8 mouse cellular contexts compared by ENCODE assay signal in the genomic region with DNA sequence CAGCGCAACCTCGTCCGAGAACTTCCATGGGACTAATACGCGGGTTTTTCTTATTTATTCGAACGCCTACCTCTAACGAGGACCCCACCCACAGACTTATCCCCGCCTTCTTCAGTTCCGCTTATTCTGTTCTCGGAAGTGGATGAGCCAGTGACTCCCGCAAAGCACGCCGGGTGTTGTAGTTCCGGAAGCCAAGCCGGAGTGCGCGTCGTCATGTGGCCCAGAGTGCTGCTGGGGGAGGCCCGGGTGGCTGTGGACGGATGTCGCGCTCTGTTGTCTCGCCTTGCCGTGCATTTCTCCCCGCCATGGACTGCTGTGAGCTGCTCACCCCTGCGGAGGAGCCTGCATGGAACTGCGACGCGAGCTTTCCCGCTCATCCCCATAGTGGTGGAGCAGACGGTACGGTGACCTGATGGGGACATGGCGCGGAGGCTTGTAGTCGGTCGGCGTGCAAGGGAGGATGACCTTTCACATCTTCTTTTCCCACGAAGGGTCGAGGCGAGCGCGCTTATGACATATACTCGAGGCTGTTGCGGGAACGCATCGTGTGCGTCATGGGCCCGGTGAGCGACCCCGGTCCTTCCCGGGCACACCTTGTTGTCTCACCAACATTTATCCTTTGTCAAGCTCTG. TPM values are rescaled to one million over a fixed set of nuclear protein-coding genes. Genes with fewer than 3 reads are reported as not detected.
A peak's percentile ranks its signal among the peaks of the same experiment; 100 is the strongest.
DNase-seq lines count a peak whose midpoint lies in the region; ATAC-seq and TF ChIP-seq lines count a peak whose summit lies in the region.

A gene (plus strand): TSS at position 191 of the 632 bp plus-strand sequence.

- no peaks in the 10 kb centered on the region for H3K27me3 ChIP-seq in forebrain, embryonic 15.5 days

- peak within 1 kb of the TSS; percentile 83 to 87 for H3K4me3 ChIP-seq in ES-E14 (ENCODE audit: insufficient read depth in 1 of 2, low read depth in 1 of 2, low read length in 2 of 2, poor library complexity in 1 of 2, severe bottlenecking in 1 of 2)
- peak within 1 kb of the TSS; percentile 93 for H3K4me3 ChIP-seq in forebrain, embryonic 15.5 days
- peak within 1 kb of the TSS; percentile 100 for H3K4me3 ChIP-seq in lung, adult 2 months (replicated peaks; ENCODE audit: extremely low read depth, low read depth, low read length)

- peak; percentile 93 for DNase-seq in ES-E14 (ENCODE audit: low read depth, low spot score)
- peak; percentile 93 for DNase-seq in cerebellum, adult 11-12 months
- peak; percentile 93 for DNase-seq in heart, postnatal 25 days (ENCODE audit: low spot score)
- peak; percentile 95 to 98 for DNase-seq in layer of hippocampus, adult 18-20 months (ENCODE audit: low spot score in 2 of 2)
- DNase-seq in lung, adult 2 months = peak; percentile 93
- DNase-seq in thymus, adult 18-20 months = peak; percentile 94 to 95

- H3K27ac ChIP-seq in ES-E14 (ENCODE audit: insufficient read depth, low read depth, low read length, poor library complexity, severe bottlenecking) = peak within 1 kb of the TSS; percentile 75
- peak within 1 kb of the TSS; percentile 90 for H3K27ac ChIP-seq in forebrain, embryonic 15.5 days (replicated peaks)

- TF ChIP-seq CTCF in lung, adult 2 months (IDR thresholded peaks at IDR 0.05; ENCODE audit: insufficient read depth, low read length) = no peak

- in situ Hi-C loops in ES-E14 (cut with MboI; ENCODE audit: low sequenced_read_pairs in 2 of 2, unreplicated experiment in 2 of 2) = no loop called here

- peak; percentile 98 for ATAC-seq in forebrain, embryonic 15.5 days (replicated peaks)
- peak; percentile 99 for ATAC-seq in neutrophil, adult 5-6 weeks (ENCODE audit: extremely low read depth, insufficient number of reproducible peaks, low FRiP score, poor library complexity, severe bottlenecking)

- H3K4me2 ChIP-seq in forebrain, embryonic 15.5 days (replicated peaks) = peak within 1 kb of the TSS; percentile 79

- H3K9me3 ChIP-seq in ES-E14 (ENCODE audit: control insufficient read depth, insufficient read depth, low read depth, low read length) = no peaks in the 10 kb centered on the region
- H3K9me3 ChIP-seq in forebrain, embryonic 15.5 days = no peaks in the 10 kb centered on the region

- TF ChIP-seq POLR2A in lung, adult 2 months (IDR thresholded peaks at IDR 0.05; ENCODE audit: borderline replicate concordance, extremely low read depth, low read depth, low read length) = peak; percentile 96

- peaks cover 32% of the 10 kb centered on the region for H3K36me3 ChIP-seq in ES-E14 (ENCODE audit: control insufficient read depth, insufficient read depth, low read length, poor library complexity, severe bottlenecking)
- peaks cover 25% of the 10 kb centered on the region for H3K36me3 ChIP-seq in forebrain, embryonic 15.5 days

- WGBS in forebrain, embryonic 15.5 days = under 1% methylated on average over 52 of the region's 52 CpGs
- under 1% methylated on average over 52 of the region's 52 CpGs for WGBS in lung, adult 2 months

- intact Hi-C loops in heart, postnatal 25 days (cut with DNase I) = loop anchor here (5.0 kb wide), 1 partner anchor 67 kb away; a partner anchor contains a TSS

- H3K4me1 ChIP-seq in ES-E14 (ENCODE audit: control insufficient read depth in 2 of 2, insufficient read depth in 2 of 2, low read length in 2 of 2, poor library complexity in 1 of 2) = peaks cover 4% of the 10 kb centered on the region in 2 experiments; a peak in 2 of 4 replicates
- H3K4me1 ChIP-seq in forebrain, embryonic 15.5 days = peaks cover 16% of the 10 kb centered on the region
- peaks cover 6% of the 10 kb centered on the region for H3K4me1 ChIP-seq in lung, adult 2 months (ENCODE audit: control insufficient read depth, insufficient read depth, low read length)

- peak within 1 kb of the TSS; percentile 88 for H3K9ac ChIP-seq in ES-E14 (ENCODE audit: insufficient read depth, low read depth, low read length, poor library complexity, severe bottlenecking)
- peak within 1 kb of the TSS; percentile 80 for H3K9ac ChIP-seq in forebrain, embryonic 15.5 days (replicated peaks)

TF ChIP-seq in ES-E14, 5 proteins besides CTCF, POLR2A, EP300 and RAD21:
- TF ChIP-seq HCFC1 (IDR thresholded peaks at IDR 0.05; ENCODE audit: borderline replicate concordance, insufficient read depth, low read length) = peak; percentile 89
- no peak for TF ChIP-seq MAFK (IDR thresholded peaks at IDR 0.05; ENCODE audit: insufficient read depth, low read depth, low read length)

RNA-seq across cellular contexts. Expression of the gene that starts here (rescaled TPM):
- total RNA-seq in ES-E14 (2012; rRNA removed) = 185 and 187 TPM in 2 replicates
- polyA plus RNA-seq in forebrain, embryonic 15.5 days (2015; fragmentation: Nextera tagmentation; extraction: Ambion mirVana) = 162 and 175 TPM in 2 replicates
- 10 to 100 TPM; 73.4 TPM for total RNA-seq in heart, postnatal 25 days (2021)
- 10 to 100 TPM; 68.6 to 75.6 TPM for total RNA-seq in layer of hippocampus, adult 18-20 months (2021)
- polyA plus RNA-seq in lung, adult 2 months (2012; rRNA removed) = 103 and 108 TPM in 2 replicates
- 23.0 and 28.9 TPM in 2 replicates for total RNA-seq in neutrophil, adult 5-6 weeks (2017)

Comparison
In these comparisons a context has a peak if more than half of its experiments do, and no peak if none do; other contexts are left out.
1. Peak in every context shown above with its lines: DNase-seq, ATAC-seq, H3K4me3 ChIP-seq and H3K27ac ChIP-seq.